Mouse (Mus musculus): ENCODE measurements around the gene Slc37a1.

DNA sequence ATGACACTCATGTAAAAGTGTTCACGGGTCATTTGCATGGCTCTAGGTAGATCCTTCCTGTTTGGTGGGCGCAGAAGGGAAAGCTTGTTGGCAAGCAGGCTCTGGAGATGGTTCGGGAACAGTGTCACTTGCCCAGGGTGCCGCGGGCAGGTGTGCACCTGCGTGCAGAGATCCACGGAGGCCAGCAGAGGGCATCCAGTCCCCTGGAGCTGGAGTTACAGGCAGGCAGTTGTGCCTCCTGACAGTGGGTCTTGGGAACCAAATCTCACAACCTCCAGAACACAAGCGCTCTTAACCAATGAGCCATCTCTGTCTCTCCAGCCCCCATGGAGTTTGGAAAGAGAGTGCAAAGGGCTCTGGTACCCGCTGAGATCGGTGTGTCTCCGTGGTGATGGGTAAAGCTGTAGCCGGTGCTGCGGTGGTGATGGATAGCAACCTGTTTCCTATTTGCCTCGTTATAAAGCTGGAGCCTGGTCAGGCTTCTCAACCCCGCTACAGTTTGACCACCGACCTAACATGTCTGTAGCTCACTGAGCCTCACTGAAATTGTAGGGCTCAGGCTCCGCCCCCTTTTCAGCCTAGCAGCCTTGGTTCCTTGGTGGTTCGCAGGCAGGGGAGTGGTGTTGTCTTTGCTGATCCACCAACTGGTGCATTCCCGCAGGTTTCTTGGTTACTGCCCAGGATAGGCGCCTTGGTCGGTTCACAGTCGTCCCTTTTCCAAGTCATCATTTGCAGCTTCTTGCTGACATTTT is 31.1 kb downstream of the Slc37a1 start:
- TF ChIP-seq CTCF (IDR thresholded peaks at IDR 0.05; ENCODE audit: control insufficient read depth, insufficient read depth, low read length) = 0 out of 2 replicates have a peak, but pooled peaks have one; percentile 3
- no peak for TF ChIP-seq POLR2A (IDR thresholded peaks at IDR 0.05; ENCODE audit: borderline replicate concordance, control insufficient read depth, low read depth, low read length)

All from bone marrow, adult 2 months (tissue).